Comparison of ENCODE assay signal across 27 mouse cellular contexts in the genomic region with DNA sequence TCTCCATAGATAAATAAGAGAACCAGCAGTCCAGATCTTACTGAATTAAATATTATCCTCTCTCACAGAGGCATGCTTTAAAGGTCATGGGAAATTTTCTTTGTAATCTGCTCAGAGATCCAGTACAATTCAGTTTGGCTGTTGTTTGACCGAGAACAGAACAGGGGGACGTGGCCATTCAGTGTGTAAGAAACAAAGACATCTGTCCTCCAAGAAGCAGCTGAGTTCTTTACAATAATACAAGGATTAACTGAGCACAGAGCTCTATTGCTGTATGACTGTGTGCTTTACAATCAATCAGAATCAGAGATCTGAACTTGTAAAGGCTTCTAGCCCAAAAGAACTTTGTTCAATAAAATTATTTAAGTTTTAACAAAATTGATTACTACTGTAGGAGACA.
DNase-seq lines count a peak whose midpoint lies in the region; ATAC-seq and TF ChIP-seq lines count a peak whose summit lies in the region.
"Had no signal": no experiment of that assay in that cellular context is flagged by ENCODE, and none has a peak within 500 bp of the region (broad histone marks: within the 10 kb centered on the region; RNA-seq: fewer than 3 reads in every experiment).

No protein-coding gene starts in this region.

- no peak for TF ChIP-seq POLR2A in brain, embryonic 14.5 days (IDR thresholded peaks at IDR 0.05; ENCODE audit: borderline replicate concordance, extremely low read depth, insufficient read depth, insufficient read length, poor library complexity, severe bottlenecking)

- TF ChIP-seq CTCF in brain, embryonic 14.5 days (IDR thresholded peaks at IDR 0.05; ENCODE audit: borderline replicate concordance, extremely low read depth, insufficient read depth, insufficient read length) = no peak

- H3K27ac ChIP-seq in forebrain, embryonic 10.5 days = peak overlapping the region; percentile 67; the same call in 1 of the 2 replicates
- no peak overlapping the region for H3K27ac ChIP-seq in forebrain, embryonic 14.5 days (ENCODE audit: low read depth, low read length)
- H3K27ac ChIP-seq in midbrain, embryonic 10.5 days (replicated peaks) = peak overlapping the region; percentile 35
- no peak overlapping the region for H3K27ac ChIP-seq in midbrain, embryonic 14.5 days (replicated peaks; ENCODE audit: low read depth, low read length)
- H3K27ac ChIP-seq: embryonic facial prominence, embryonic 15.5 days; forebrain, embryonic 13.5 days; heart, embryonic 15.5 days; hindbrain, embryonic 10.5 days; hindbrain, embryonic 13.5 days; intestine, embryonic 15.5 days had no signal

- H3K4me3 ChIP-seq in forebrain, embryonic 10.5 days = no peak overlapping the region
- H3K4me3 ChIP-seq in forebrain, embryonic 14.5 days (ENCODE audit: low read depth, low read length) = no peak overlapping the region
- no peak overlapping the region for H3K4me3 ChIP-seq in midbrain, embryonic 10.5 days
- no peak overlapping the region for H3K4me3 ChIP-seq in midbrain, embryonic 14.5 days (replicated peaks; ENCODE audit: low read depth, low read length)
- H3K4me3 ChIP-seq: embryonic facial prominence, embryonic 15.5 days; forebrain, embryonic 13.5 days; heart, embryonic 12.5 days; heart, embryonic 15.5 days; hindbrain, embryonic 10.5 days; hindbrain, embryonic 13.5 days; intestine, embryonic 15.5 days had no signal

- DNase-seq in embryo, embryonic 10.5 days (ENCODE audit: low spot score) = peak; percentile 3
- DNase-seq in embryo, embryonic 10 days (ENCODE audit: low spot score) = no peak
- no peak for DNase-seq in forebrain, embryonic 10.5 days (ENCODE audit: extremely low spot score, low spot score)
- no peak for DNase-seq in forebrain, embryonic 14.5 days (ENCODE audit: low spot score)
- no peak for DNase-seq in midbrain, embryonic 10.5 days (ENCODE audit: low spot score)
- no peak for DNase-seq in midbrain, embryonic 14.5 days
- DNase-seq in brain, embryonic 14.5 days (ENCODE audit: low read depth) = peak; percentile 7
- DNase-seq in lung, postnatal 25 days (ENCODE audit: low spot score) = no peak
- DNase-seq: adrenal gland, postnatal 10 days; adrenal gland, postnatal 36 days; cerebellum, adult 11 months; cerebellum, adult 2 months; cerebellum, adult 9-11 months; cerebellum, postnatal 25 days; gastrocnemius, postnatal 25 days; heart, adult 18-20 months; heart, postnatal 10 days; heart, postnatal 36 days had no signal

- no peak overlapping the region for H3K4me2 ChIP-seq in forebrain, embryonic 14.5 days (ENCODE audit: low read length)
- H3K4me2 ChIP-seq in midbrain, embryonic 14.5 days (ENCODE audit: low read length) = no peak overlapping the region
- H3K4me2 ChIP-seq: embryonic facial prominence, embryonic 15.5 days; forebrain, embryonic 13.5 days; heart, embryonic 12.5 days; heart, embryonic 15.5 days; hindbrain, embryonic 13.5 days; intestine, embryonic 15.5 days had no signal

- no peaks in the 10 kb centered on the region for H3K9me3 ChIP-seq in forebrain, embryonic 10.5 days
- no peaks in the 10 kb centered on the region for H3K9me3 ChIP-seq in forebrain, embryonic 14.5 days (replicated peaks; ENCODE audit: control insufficient read depth, low read length)
- no peaks in the 10 kb centered on the region for H3K9me3 ChIP-seq in midbrain, embryonic 10.5 days (replicated peaks)
- H3K9me3 ChIP-seq in midbrain, embryonic 14.5 days (ENCODE audit: control insufficient read depth, low read length) = no peaks in the 10 kb centered on the region
- H3K9me3 ChIP-seq: embryonic facial prominence, embryonic 15.5 days; forebrain, embryonic 13.5 days; heart, embryonic 12.5 days; heart, embryonic 15.5 days; hindbrain, embryonic 10.5 days; hindbrain, embryonic 13.5 days; intestine, embryonic 15.5 days had no signal

- no peak for ATAC-seq in forebrain, embryonic 14.5 days
- ATAC-seq in midbrain, embryonic 14.5 days (ENCODE audit: low FRiP score, low TSS enrichment) = no peak
- ATAC-seq: activated CD4-positive, CD25-positive, alpha-beta regulatory T cell, adult 4 months; forebrain, embryonic 13.5 days; hindbrain, embryonic 16.5 days; intestine, embryonic 15.5 days had no signal

- peaks cover 4% of the 10 kb centered on the region; the same call in 1 of the 2 replicates for H3K4me1 ChIP-seq in forebrain, embryonic 10.5 days
- H3K4me1 ChIP-seq in forebrain, embryonic 14.5 days (ENCODE audit: control insufficient read depth, insufficient read depth, low read length) = no peaks in the 10 kb centered on the region
- peaks cover 6% of the 10 kb centered on the region for H3K4me1 ChIP-seq in midbrain, embryonic 10.5 days
- no peaks in the 10 kb centered on the region for H3K4me1 ChIP-seq in midbrain, embryonic 14.5 days (ENCODE audit: control insufficient read depth, insufficient read depth, low read length)
- H3K4me1 ChIP-seq: embryonic facial prominence, embryonic 15.5 days; forebrain, embryonic 13.5 days; heart, embryonic 12.5 days; heart, embryonic 15.5 days; hindbrain, embryonic 10.5 days; hindbrain, embryonic 13.5 days; intestine, embryonic 15.5 days had no signal

- H3K9ac ChIP-seq in forebrain, embryonic 14.5 days (ENCODE audit: low read length) = no peak overlapping the region
- no peak overlapping the region for H3K9ac ChIP-seq in midbrain, embryonic 14.5 days (replicated peaks; ENCODE audit: low read length)
- H3K9ac ChIP-seq: embryonic facial prominence, embryonic 15.5 days; forebrain, embryonic 13.5 days; heart, embryonic 12.5 days; heart, embryonic 15.5 days; hindbrain, embryonic 13.5 days; intestine, embryonic 15.5 days had no signal

- H3K36me3 ChIP-seq in forebrain, embryonic 10.5 days (replicated peaks) = no peaks in the 10 kb centered on the region
- H3K36me3 ChIP-seq in forebrain, embryonic 14.5 days (ENCODE audit: control insufficient read depth, insufficient read depth, low read length) = no peaks in the 10 kb centered on the region
- H3K36me3 ChIP-seq in midbrain, embryonic 10.5 days = no peaks in the 10 kb centered on the region
- no peaks in the 10 kb centered on the region for H3K36me3 ChIP-seq in midbrain, embryonic 14.5 days (ENCODE audit: control insufficient read depth, insufficient read depth, low read length)
- H3K36me3 ChIP-seq: embryonic facial prominence, embryonic 15.5 days; heart, embryonic 12.5 days; heart, embryonic 15.5 days; hindbrain, embryonic 10.5 days; hindbrain, embryonic 13.5 days; intestine, embryonic 15.5 days had no signal

- no peaks in the 10 kb centered on the region for H3K27me3 ChIP-seq in forebrain, embryonic 10.5 days (ENCODE audit: poor library complexity, severe bottlenecking)
- H3K27me3 ChIP-seq in forebrain, embryonic 14.5 days (replicated peaks; ENCODE audit: control insufficient read depth, insufficient read depth, low read length) = no peaks in the 10 kb centered on the region
- no peaks in the 10 kb centered on the region for H3K27me3 ChIP-seq in midbrain, embryonic 10.5 days (ENCODE audit: low read depth, poor library complexity, severe bottlenecking)
- no peaks in the 10 kb centered on the region for H3K27me3 ChIP-seq in midbrain, embryonic 14.5 days (ENCODE audit: control insufficient read depth, insufficient read depth, low read length)
- H3K27me3 ChIP-seq: embryonic facial prominence, embryonic 15.5 days; forebrain, embryonic 13.5 days; heart, embryonic 12.5 days; heart, embryonic 15.5 days; hindbrain, embryonic 13.5 days; intestine, embryonic 15.5 days had no signal

- WGBS in forebrain, embryonic 10.5 days = 20% methylated on average over 2 of the region's 2 CpGs
- 9% methylated on average over 2 of the region's 2 CpGs for WGBS in forebrain, embryonic 14.5 days
- 17% methylated on average over 2 of the region's 2 CpGs for WGBS in midbrain, embryonic 10.5 days
- WGBS in midbrain, embryonic 14.5 days = 4% methylated on average over 2 of the region's 2 CpGs

Comparison
In these comparisons a context has a peak if more than half of its experiments do, and no peak if none do; other contexts are left out.
1. DNase-seq: peak in embryo, embryonic 10.5 days (single experiment) and brain, embryonic 14.5 days (single experiment); none in embryo, embryonic 10 days (single experiment), forebrain, embryonic 10.5 days (single experiment), forebrain, embryonic 14.5 days (single experiment), midbrain, embryonic 10.5 days (single experiment), midbrain, embryonic 14.5 days (single experiment) and lung, postnatal 25 days (single experiment).
2. H3K27ac ChIP-seq: peak in forebrain, embryonic 10.5 days (single experiment) and midbrain, embryonic 10.5 days (single experiment); none in forebrain, embryonic 14.5 days (single experiment) and midbrain, embryonic 14.5 days (single experiment).